Mouse (Mus musculus): ENCODE measurements around the gene Il20ra.
A peak's percentile ranks its signal among the peaks of the same experiment; 100 is the strongest.

Gene Il20ra

GRCm38 (mm10) chr10:19765459-19765858 lies 53.1 kb downstream of the Il20ra start:
- DNase-seq (ENCODE audit: low read depth), result no peak

GRCm38 (mm10) chr10:19779092-19779491 lies 66.7 kb downstream of the Il20ra start:
- DNase-seq (ENCODE audit: low read depth), result no peak

DNA sequence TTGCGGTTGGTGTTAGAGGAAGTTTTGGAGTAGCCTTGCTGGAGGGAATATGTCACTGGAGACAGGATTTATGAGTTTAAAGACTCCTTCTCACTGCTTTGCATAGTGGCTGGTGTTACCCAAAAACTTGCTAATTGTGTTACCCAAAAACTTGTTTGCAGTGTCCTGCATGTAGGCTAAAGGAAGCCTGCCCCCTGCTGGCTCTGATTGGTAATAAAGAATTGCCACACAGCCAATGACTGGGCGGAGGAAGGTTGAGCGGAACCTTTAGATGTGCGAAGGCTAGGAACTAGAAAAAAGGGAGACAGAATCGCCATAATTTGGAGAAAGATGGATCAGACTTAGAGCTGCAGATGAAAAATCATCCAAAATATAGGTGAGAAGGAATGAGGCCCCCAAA lies 69.0 kb downstream of the Il20ra start:
- DNase-seq (ENCODE audit: low read depth), result peak; percentile 16

DNA sequence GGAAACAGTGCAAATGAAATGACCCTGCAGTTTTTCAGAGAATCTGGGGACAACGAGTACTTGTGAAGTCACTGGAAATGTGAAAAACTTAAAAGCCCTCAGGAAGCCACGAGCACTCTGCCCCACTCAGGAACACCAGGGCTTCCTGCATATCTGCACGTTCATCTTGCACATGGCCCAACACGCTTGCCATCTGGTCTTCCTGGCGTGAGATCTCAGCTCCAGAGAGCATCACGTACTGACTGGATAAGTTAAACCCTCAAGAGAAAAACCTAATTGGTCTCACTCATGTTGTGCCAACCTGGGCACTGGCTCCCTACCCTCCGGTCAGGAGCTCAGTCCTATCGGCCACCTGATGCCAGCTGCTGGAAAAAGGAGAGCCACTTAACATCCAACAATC lies 82.6 kb downstream of the Il20ra start:
- no peak for DNase-seq (ENCODE audit: low read depth)

- DNase-seq (ENCODE audit: low read depth), result no peak
Observed at GRCm38 (mm10) chr10:19802958-19803357, 90.6 kb downstream of the Il20ra start.

DNA sequence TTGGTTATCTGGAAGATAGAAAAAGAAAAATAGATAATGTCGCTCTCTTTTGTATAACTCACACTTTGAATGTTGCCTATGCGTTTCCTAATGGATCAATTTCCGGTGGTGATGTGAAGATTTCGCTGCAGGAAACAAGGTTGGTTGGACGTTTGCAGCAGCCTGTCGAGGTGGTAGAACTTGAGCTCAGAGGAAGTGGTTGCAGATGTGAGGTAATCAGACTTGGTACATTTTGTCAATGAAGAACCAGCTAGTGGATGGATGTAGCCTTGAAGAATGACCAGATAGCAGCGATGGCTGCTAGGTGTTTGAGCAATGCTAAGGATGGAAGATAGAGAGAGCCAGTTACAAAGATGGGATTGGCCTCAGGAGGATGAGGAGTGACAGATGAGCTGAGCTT lies 92.4 kb downstream of the Il20ra start:
- no peak for DNase-seq (ENCODE audit: low read depth)

All from c-Kit-positive CD71-negative TER-119-negative erythroid progenitor cells, embryonic 14.5 days (primary cell).